Mouse (Mus musculus) thymus, adult 2 months (tissue): ENCODE data around the gene Gna13. TPM values are rescaled to one million over a fixed set of nuclear protein-coding genes. Genes with fewer than 3 reads are reported as not detected.

Source experiments
- DNase-seq: peaks from one replicate; pipeline ENCODE4 v3.0.0; 2021
- H3K27ac ChIP-seq: fragments of 200-500 bp; 2 replicates; pipeline ENCODE4 v1.5.1; 2012; ENCODE audit warnings: low read length, control low read depth; ENCODE audit not compliant: control insufficient read depth, insufficient read depth
- H3K27me3 ChIP-seq: fragments of 200-500 bp; 2 replicates; pipeline ENCODE4 v1.6.1; 2012; ENCODE audit warnings: mild to moderate bottlenecking, low read length, moderate library complexity, mixed read lengths; ENCODE audit not compliant: control insufficient read depth, insufficient read depth
- H3K36me3 ChIP-seq: fragments of 200-500 bp; 2 replicates; pipeline ENCODE4 v1.6.1; 2012; ENCODE audit warnings: mild to moderate bottlenecking, low read length, moderate library complexity; ENCODE audit not compliant: control insufficient read depth, insufficient read depth
- H3K4me1 ChIP-seq: fragments of 200-500 bp; replicated peaks from 2 replicates; pipeline ENCODE4 v1.6.1; 2012; ENCODE audit warnings: low read length; ENCODE audit not compliant: control insufficient read depth, insufficient read depth
- H3K4me3 ChIP-seq: fragments of 200-500 bp; 2 replicates; pipeline ENCODE4 v1.5.1; 2012; ENCODE audit warnings: mild to moderate bottlenecking, low read length, control low read depth, moderate library complexity; ENCODE audit not compliant: control insufficient read depth, insufficient read depth
- CTCF ChIP-seq: fragments of 200-500 bp; IDR thresholded peaks from 2 replicates; pipeline ENCODE4 v1.5.1; 2012; ENCODE audit warnings: mild to moderate bottlenecking, control low read depth, low read length, moderate library complexity, borderline replicate concordance; ENCODE audit not compliant: control insufficient read depth, poor library complexity, insufficient read depth; ENCODE audit errors: extremely low read depth
- POLR2A ChIP-seq: fragments of 200-500 bp; IDR thresholded peaks from 2 replicates; pipeline ENCODE4 v1.6.1; 2012; ENCODE audit warnings: mild to moderate bottlenecking, low read length, control low read depth, moderate library complexity; ENCODE audit not compliant: control insufficient read depth, poor library complexity, insufficient read depth; ENCODE audit errors: extremely low read depth
- WGBS: fragments of 180-500 bp; shearing (Covaris S2); methylation state at CpG from one replicate; pipeline ENCODE4 v1.1.7; 2018; 5-methylcytosine and 5-hydroxymethylcytosine counted together
- polyA plus RNA-seq: library from polyadenylated mRNA; depleted of rRNA; stranded (reverse); fragments of >200 nt; gene quantifications from 2 replicates; pipeline ENCODE4 v1.2.3, GENCODE M21; 2012

Gna13 gene
- polyA plus RNA-seq, 1 experiment = 49.6 TPM

- H3K27ac ChIP-seq = no peak overlapping the region
- no peaks in the 10 kb centered on the region for H3K36me3 ChIP-seq
- WGBS = 55% methylated on average over 8 of the region's 8 CpGs
- no peak overlapping the region for H3K4me3 ChIP-seq
- no peak for DNase-seq
- H3K27me3 ChIP-seq = no peaks in the 10 kb centered on the region
- peaks cover 11% of the 10 kb centered on the region for H3K4me1 ChIP-seq
- TF ChIP-seq POLR2A (no peak), CTCF (no peak)
Observed at GRCm38 (mm10) chr11:109385296-109385695, 22.7 kb downstream of the Gna13 start.

DNA sequence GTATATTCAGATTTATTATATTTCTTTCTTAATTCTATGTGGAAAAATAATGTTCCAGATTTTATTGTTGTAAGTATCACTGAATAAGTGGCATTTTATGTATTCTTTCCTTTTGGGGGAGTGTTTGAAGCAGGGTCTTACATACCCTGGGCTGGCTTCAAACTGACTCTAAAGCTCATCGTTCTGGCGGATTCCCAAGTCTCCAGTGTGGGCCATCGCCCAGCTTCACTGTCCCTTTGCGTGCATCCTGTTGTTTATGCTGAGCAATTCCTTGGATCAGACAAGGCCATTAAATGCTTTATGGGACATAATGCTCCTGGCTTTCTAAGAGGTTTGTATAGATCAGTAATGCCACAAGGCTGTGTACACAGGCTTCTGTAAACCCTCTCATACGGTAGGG, 26.4 kb downstream of the Gna13 start:
- DNase-seq = no peak
- Histone ChIP-seq H3K36me3 (peaks cover 7% of the 10 kb centered on the region; the same call in 1 of the 2 replicates), H3K27ac (no peak overlapping the region), H3K4me1 (peaks cover 9% of the 10 kb centered on the region), H3K27me3 (no peaks in the 10 kb centered on the region), H3K4me3 (no peak overlapping the region)
- 97% methylated on average over 5 of the region's 5 CpGs for WGBS
- no peak for TF ChIP-seq POLR2A
- TF ChIP-seq CTCF = no peak

DNA sequence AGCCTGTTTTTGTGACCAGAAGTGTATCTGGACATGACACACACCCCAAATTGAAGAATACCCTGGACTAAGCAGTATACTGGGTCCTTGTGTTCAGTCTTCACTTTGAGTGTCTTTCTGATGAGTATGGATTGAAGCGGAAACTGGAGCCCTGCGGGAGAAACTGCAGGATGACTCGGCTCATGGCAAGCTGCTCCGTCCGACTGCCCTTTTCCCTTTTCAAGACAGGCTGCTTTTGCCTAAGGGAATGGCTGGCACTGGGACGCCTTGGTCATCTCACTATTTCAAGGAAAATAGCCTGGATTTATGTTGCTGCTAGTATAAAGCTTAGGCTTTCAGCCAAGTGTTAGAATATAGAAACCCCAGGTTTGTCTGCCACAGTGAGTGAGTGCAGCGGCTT, 28.6 kb downstream of the Gna13 start:
- no peak for TF ChIP-seq CTCF
- no peak for TF ChIP-seq POLR2A
- H3K27me3 ChIP-seq = no peaks in the 10 kb centered on the region
- no peak overlapping the region for H3K4me3 ChIP-seq
- no peaks in the 10 kb centered on the region for H3K4me1 ChIP-seq
- DNase-seq = no peak
- peaks cover 15% of the 10 kb centered on the region for H3K36me3 ChIP-seq
- H3K27ac ChIP-seq = no peak overlapping the region
- 99% methylated on average over 7 of the region's 7 CpGs for WGBS

DNA sequence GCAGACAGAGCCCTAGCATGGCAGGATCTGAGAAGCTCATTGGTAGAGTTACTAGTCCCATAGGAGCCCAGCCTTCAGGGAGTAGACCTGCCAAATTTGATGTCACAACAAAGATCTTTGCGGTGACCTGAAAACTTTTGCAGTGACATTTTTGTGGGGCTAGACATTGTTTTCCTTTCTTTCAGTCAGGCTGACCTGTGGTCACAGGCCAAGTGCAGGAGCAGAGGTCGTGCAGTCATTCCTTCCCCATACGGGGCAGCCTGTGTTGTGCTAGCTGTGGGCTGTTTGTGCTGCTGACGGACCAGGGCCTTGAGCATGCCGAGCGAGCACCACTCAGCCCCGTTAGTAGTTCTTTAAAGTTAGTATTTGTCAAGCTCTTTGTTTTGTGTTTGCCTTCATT, 29.1 kb downstream of the Gna13 start:
- Histone ChIP-seq H3K36me3 (peaks cover 21% of the 10 kb centered on the region), H3K4me1 (no peaks in the 10 kb centered on the region), H3K4me3 (no peak overlapping the region), H3K27ac (no peak overlapping the region), H3K27me3 (no peaks in the 10 kb centered on the region)
- WGBS = 94% methylated on average over 7 of the region's 7 CpGs
- DNase-seq = no peak
- TF ChIP-seq CTCF = no peak
- TF ChIP-seq POLR2A = no peak

DNA sequence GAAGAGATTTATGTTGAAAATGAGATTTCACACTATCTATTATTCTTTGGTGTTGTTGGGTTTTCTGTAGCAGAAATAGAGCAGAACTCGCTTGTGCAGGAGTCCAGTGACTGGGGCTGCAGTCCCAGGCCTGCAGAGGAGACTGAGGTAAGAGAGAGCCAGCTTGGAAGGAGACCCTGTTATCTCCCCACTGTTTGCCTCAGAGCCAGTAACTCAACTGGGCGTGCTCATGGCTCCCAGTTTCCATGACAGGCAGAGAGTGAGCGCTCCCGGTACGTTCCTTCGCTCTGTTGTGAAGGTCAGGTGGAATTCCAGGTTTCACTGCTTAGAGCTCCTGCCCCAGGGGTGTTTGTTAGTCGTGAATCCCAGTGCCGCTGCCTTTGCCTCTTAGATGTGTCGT, 30.0 kb downstream of the Gna13 start:
- H3K4me3 ChIP-seq = no peak overlapping the region
- DNase-seq = no peak
- H3K27ac ChIP-seq = no peak overlapping the region
- no peaks in the 10 kb centered on the region for H3K4me1 ChIP-seq
- no peaks in the 10 kb centered on the region for H3K27me3 ChIP-seq
- peaks cover 29% of the 10 kb centered on the region for H3K36me3 ChIP-seq
- WGBS = 98% methylated on average over 9 of the region's 9 CpGs
- TF ChIP-seq POLR2A (no peak), CTCF (no peak)

GRCm38 (mm10) chr11:109394758-109395157, 32.1 kb downstream of the Gna13 start:
- TF ChIP-seq POLR2A (no peak), CTCF (no peak)
- no peak overlapping the region for H3K27ac ChIP-seq
- no peak for DNase-seq
- H3K4me1 ChIP-seq = no peaks in the 10 kb centered on the region
- H3K4me3 ChIP-seq = no peak overlapping the region
- H3K27me3 ChIP-seq = no peaks in the 10 kb centered on the region
- peaks cover 32% of the 10 kb centered on the region for H3K36me3 ChIP-seq
- 95% methylated on average over 9 of the region's 9 CpGs for WGBS

DNA sequence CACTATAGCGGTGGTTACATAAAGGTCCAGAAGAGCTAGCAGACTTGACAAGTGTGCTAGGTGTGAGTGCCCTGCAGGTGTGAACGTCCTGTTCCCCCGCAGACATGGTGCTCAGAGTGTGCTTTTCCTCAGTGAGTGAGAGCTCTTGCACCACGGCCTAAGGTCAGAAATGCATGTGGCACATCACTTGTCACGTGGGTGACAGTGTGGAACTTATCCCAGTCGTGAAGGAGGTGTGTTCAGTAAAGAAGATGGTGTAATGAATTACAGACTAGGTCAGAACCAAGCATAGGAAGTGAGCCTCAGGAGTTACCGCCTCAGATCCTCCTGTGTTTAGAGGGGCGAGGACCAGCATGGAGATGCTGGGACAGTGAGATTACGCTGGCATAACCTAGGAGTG, 32.7 kb downstream of the Gna13 start:
- no peak for TF ChIP-seq POLR2A
- no peak for TF ChIP-seq CTCF
- H3K27me3 ChIP-seq = no peaks in the 10 kb centered on the region
- peaks cover 32% of the 10 kb centered on the region for H3K36me3 ChIP-seq
- H3K4me1 ChIP-seq = no peaks in the 10 kb centered on the region
- H3K4me3 ChIP-seq = no peak overlapping the region
- DNase-seq = no peak
- H3K27ac ChIP-seq = no peak overlapping the region
- WGBS = 97% methylated on average over 9 of the region's 9 CpGs
